Mouse (Mus musculus): ENCODE results near the gene Btbd8.

The Btbd8 gene

GRCm38 (mm10) chr5:107513583-107513982 lies 75.8 kb downstream of the Btbd8 start:
- ATAC-seq (ENCODE audit: insufficient number of reproducible peaks, low FRiP score, low TSS enrichment), result peak; percentile 61; the same call in 1 of the 2 replicates

GRCm38 (mm10) chr5:107515453-107515852 lies 77.7 kb downstream of the Btbd8 start:
- ATAC-seq (ENCODE audit: insufficient number of reproducible peaks, low FRiP score, low TSS enrichment), result no peak

GRCm38 (mm10) chr5:107516087-107516486 lies 78.3 kb downstream of the Btbd8 start:
- no peak for ATAC-seq (ENCODE audit: insufficient number of reproducible peaks, low FRiP score, low TSS enrichment)

GRCm38 (mm10) chr5:107518602-107519001 lies 80.8 kb downstream of the Btbd8 start:
- no peak for ATAC-seq (ENCODE audit: insufficient number of reproducible peaks, low FRiP score, low TSS enrichment)

- no peak for ATAC-seq (ENCODE audit: insufficient number of reproducible peaks, low FRiP score, low TSS enrichment)
These were observed 83.6 kb downstream of the Btbd8 start for GRCm38 (mm10) chr5:107521386-107521785.

GRCm38 (mm10) chr5:107521897-107522296 lies 84.1 kb downstream of the Btbd8 start:
- ATAC-seq (ENCODE audit: insufficient number of reproducible peaks, low FRiP score, low TSS enrichment), result no peak

- no peak for ATAC-seq (ENCODE audit: insufficient number of reproducible peaks, low FRiP score, low TSS enrichment)
These were observed 86.5 kb downstream of the Btbd8 start for GRCm38 (mm10) chr5:107524281-107524680.

GRCm38 (mm10) chr5:107528856-107529255 lies 91.1 kb downstream of the Btbd8 start:
- ATAC-seq (ENCODE audit: insufficient number of reproducible peaks, low FRiP score, low TSS enrichment), result no peak

- ATAC-seq (ENCODE audit: insufficient number of reproducible peaks, low FRiP score, low TSS enrichment), result no peak
These were observed 95.8 kb downstream of the Btbd8 start for GRCm38 (mm10) chr5:107533590-107533989.

GRCm38 (mm10) chr5:107534581-107534980 lies 96.8 kb downstream of the Btbd8 start, which contains the start of gene 1700028K03Rik:
TSS of gene 1700028K03Rik (plus strand) at chr5:107534709.
- ATAC-seq (ENCODE audit: insufficient number of reproducible peaks, low FRiP score, low TSS enrichment), result no peak

GRCm38 (mm10) chr5:107541696-107542095 lies 103.9 kb downstream of the Btbd8 start:
- ATAC-seq (ENCODE audit: insufficient number of reproducible peaks, low FRiP score, low TSS enrichment), result no peak

GRCm38 (mm10) chr5:107545927-107546326 lies 108.1 kb downstream of the Btbd8 start:
- no peak for ATAC-seq (ENCODE audit: insufficient number of reproducible peaks, low FRiP score, low TSS enrichment)

GRCm38 (mm10) chr5:107547955-107548354 lies 110.2 kb downstream of the Btbd8 start:
- ATAC-seq (ENCODE audit: insufficient number of reproducible peaks, low FRiP score, low TSS enrichment), result no peak

GRCm38 (mm10) chr5:107548444-107548843 lies 110.6 kb downstream of the Btbd8 start:
- no peak for ATAC-seq (ENCODE audit: insufficient number of reproducible peaks, low FRiP score, low TSS enrichment)

GRCm38 (mm10) chr5:107554336-107554735 lies 116.5 kb downstream of the Btbd8 start:
- no peak for ATAC-seq (ENCODE audit: insufficient number of reproducible peaks, low FRiP score, low TSS enrichment)

- ATAC-seq (ENCODE audit: insufficient number of reproducible peaks, low FRiP score, low TSS enrichment), result no peak
These were observed 119.2 kb downstream of the Btbd8 start for GRCm38 (mm10) chr5:107556969-107557368.
